Mouse (Mus musculus) ovary, postnatal 10 days (tissue): Measurements from ENCODE around the gene Esd.

Source experiments
- DNase-seq: peaks from one replicate; pipeline ENCODE4 v3.0.0; 2022; ENCODE audit warnings: low spot score

Esd gene

DNA sequence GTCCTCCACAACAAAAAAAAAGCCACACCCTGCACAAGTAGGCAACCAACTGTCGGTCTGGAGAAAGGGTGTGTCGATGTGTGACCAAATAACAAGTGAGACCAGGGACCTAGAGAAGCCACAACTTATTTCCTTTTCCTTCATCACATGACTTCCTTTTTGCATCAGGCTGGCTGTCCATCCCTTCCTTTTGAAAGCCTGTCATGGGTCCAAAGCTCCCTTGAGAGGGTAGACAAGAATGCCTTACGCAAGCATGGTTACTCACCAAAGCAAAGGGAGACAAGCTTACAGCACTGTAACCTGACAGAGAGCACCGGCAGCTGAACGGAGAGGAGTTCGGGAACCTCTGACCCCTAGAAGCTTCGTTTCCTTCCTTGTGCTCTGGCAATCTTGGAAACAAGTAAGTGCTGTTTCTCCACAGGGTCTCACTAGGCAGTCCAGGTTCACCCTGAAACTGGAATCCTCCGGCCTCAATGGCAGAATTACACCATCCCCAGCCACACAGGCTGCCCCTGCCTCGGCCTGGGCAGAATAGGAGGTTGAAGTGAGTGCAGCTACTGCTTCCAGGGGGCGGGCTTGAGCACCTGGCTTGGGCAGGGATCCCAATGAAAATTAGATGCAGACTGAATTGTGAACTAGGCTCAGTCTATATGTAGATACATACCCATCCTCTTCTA lies 65.4 kb downstream of the Esd start:
- DNase-seq, result no peak

GRCm38 (mm10) chr14:74798063-74798890 lies 66.2 kb downstream of the Esd start:
- no peak for DNase-seq
